Mouse (Mus musculus) kidney, adult 2 months (tissue): Measurements from ENCODE around the gene Mapk9. TPM values are rescaled to one million over a fixed set of nuclear protein-coding genes. Genes with fewer than 3 reads are reported as not detected.

ENCODE experiments used
- DNase-seq: peaks from one replicate; pipeline ENCODE4 v3.0.0; 2021
- H3K27ac ChIP-seq: fragments of 200-500 bp; 2 replicates; pipeline ENCODE4 v1.5.1; 2012; ENCODE audit warnings: low read depth, low read length, control low read depth, inconsistent platforms; ENCODE audit not compliant: insufficient read depth
- H3K27me3 ChIP-seq: fragments of 200-500 bp; replicated peaks from 2 replicates; pipeline ENCODE4 v1.6.1; 2012; ENCODE audit warnings: mild to moderate bottlenecking, moderate library complexity, low read length, inconsistent platforms; ENCODE audit not compliant: control insufficient read depth, insufficient read depth
- H3K36me3 ChIP-seq: fragments of 200-500 bp; 2 replicates; pipeline ENCODE4 v1.6.1; 2012; ENCODE audit warnings: mild to moderate bottlenecking, moderate library complexity, low read length, inconsistent platforms; ENCODE audit not compliant: control insufficient read depth, insufficient read depth
- H3K4me1 ChIP-seq: fragments of 200-500 bp; 2 replicates; pipeline ENCODE4 v1.6.1; 2011; ENCODE audit warnings: low read length; ENCODE audit not compliant: control insufficient read depth, insufficient read depth
- H3K4me3 ChIP-seq: fragments of 200-500 bp; 2 replicates; pipeline ENCODE4 v1.5.1; 2011; ENCODE audit warnings: mild to moderate bottlenecking, low read depth, low read length, control low read depth; ENCODE audit not compliant: insufficient read depth
- CTCF ChIP-seq: fragments of 200-500 bp; conservative IDR thresholded peaks from 2 replicates; pipeline ENCODE4 v1.5.1; 2011; ENCODE audit warnings: low read depth, mild to moderate bottlenecking, control low read depth, low read length, moderate library complexity, mixed read lengths; ENCODE audit not compliant: insufficient read depth, insufficient read length
- POLR2A ChIP-seq: fragments of 200-500 bp; IDR thresholded peaks from one replicate; pipeline ENCODE4 v1.6.1; 2011; ENCODE audit warnings: low read depth, low read length, control low read depth
- WGBS: fragments of 180-500 bp; shearing (Covaris S2); methylation state at CpG from one replicate; pipeline ENCODE4 v1.1.7; 2018; 5-methylcytosine and 5-hydroxymethylcytosine counted together
- polyA plus RNA-seq: library from polyadenylated mRNA; depleted of rRNA; stranded (reverse); fragments of >200 nt; gene quantifications from 2 replicates; pipeline ENCODE4 v1.2.3, GENCODE M21; 2012; rRNA removed

The Mapk9 gene
- polyA plus RNA-seq, 1 experiment, result 23.0 TPM

GRCm38 (mm10) chr11:49933811-49934210, 87.3 kb downstream of the Mapk9 start:
- WGBS, result 85% methylated on average over 1 of the region's 1 CpGs
- Histone ChIP-seq H3K4me3 (no peak overlapping the region), H3K36me3 (no peaks in the 10 kb centered on the region), H3K27me3 (no peaks in the 10 kb centered on the region), H3K4me1 (no peaks in the 10 kb centered on the region), H3K27ac (no peak overlapping the region)
- TF ChIP-seq POLR2A, result no peak
- TF ChIP-seq CTCF, result no peak
- no peak for DNase-seq

DNA sequence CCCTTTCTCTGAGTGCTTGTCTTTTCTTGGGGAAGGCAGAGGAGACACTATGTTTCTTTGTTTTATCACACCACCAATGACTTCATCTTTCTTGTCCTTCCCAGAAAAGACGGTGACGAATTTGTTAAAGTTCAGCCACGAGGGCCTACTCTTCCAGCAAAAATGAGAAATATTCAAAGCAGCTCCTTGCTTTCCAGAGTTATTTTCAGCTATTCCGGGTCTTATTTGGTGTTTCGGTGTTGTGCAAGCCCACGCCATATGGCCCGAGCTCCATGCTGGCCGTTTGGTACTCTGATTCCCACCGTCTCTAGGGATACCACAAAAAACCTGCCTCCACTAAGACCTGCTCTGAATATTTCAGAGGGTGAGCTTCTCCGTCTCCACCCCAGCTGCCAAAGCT, 87.8 kb downstream of the Mapk9 start:
- H3K36me3 ChIP-seq, result no peaks in the 10 kb centered on the region
- H3K27ac ChIP-seq, result no peak overlapping the region
- DNase-seq, result no peak
- no peak for TF ChIP-seq CTCF
- TF ChIP-seq POLR2A, result no peak
- 77% methylated on average over 10 of the region's 10 CpGs for WGBS
- H3K4me3 ChIP-seq, result no peak overlapping the region
- H3K4me1 ChIP-seq, result no peaks in the 10 kb centered on the region
- no peaks in the 10 kb centered on the region for H3K27me3 ChIP-seq

Other genes starting within 250 kb of the Mapk9 start
- 9.7 and 9.9 TPM in 2 replicates for gene Flt4, start 237.5 kb upstream of the Mapk9 start, polyA plus RNA-seq
- not detected in 2 replicates for gene Scgb3a1, start 183.1 kb upstream of the Mapk9 start, polyA plus RNA-seq
- gene Cnot6, start 134.0 kb upstream of the Mapk9 start, polyA plus RNA-seq, result 10.5 and 14.1 TPM in 2 replicates
- 7.1 and 7.9 TPM in 2 replicates for gene Gfpt2, start 52.6 kb upstream of the Mapk9 start, polyA plus RNA-seq
- gene Rasgef1c, start 55.1 kb downstream of the Mapk9 start, polyA plus RNA-seq, result 0.11 and 0.24 TPM in 2 replicates
- gene Rnf130, start 178.6 kb downstream of the Mapk9 start, polyA plus RNA-seq, result 60.1 and 69.5 TPM in 2 replicates